Mouse (Mus musculus) kidney, postnatal 36 days (tissue): Measurements from ENCODE around the gene Nek3.
A peak's percentile ranks its signal among the peaks of the same experiment; 100 is the strongest.

Experiments
- DNase-seq, 2 experiments: peaks; one replicate each; pipeline ENCODE4 v3.0.0; 2021 to 2022; ENCODE audit warnings: mixed read lengths in 2 of 2

The Nek3 gene

DNA sequence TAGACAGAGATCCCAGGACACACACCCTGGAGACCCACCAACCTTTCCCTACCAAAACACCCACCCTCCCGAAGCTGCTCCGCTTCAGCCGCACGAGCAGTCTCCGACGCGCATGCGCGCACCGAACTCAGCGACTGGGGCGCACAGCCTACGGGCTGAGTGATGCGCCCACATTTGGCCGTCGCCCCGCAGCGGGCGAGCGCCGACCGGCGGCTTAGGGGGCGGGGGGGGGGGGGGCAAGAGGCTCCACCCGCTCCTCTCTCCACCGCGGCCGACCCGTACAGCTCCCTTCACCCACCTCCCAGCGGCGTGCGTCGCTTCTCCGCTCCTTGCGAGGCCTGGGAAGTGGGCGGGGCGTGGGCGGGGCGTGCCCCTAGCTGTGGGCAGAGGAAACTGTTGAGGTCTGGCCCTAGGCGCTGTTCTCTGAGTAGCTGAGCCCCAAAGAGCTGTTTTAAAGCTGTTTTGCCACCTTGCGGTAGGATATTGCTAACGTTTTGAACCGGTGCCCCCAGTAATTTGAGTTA lies at the start of gene Nek3:
Gene Nek3, minus strand, starts transcription at position 356 of the 524 bp plus-strand sequence.
- DNase-seq: peak; percentile 84 to 91

DNA sequence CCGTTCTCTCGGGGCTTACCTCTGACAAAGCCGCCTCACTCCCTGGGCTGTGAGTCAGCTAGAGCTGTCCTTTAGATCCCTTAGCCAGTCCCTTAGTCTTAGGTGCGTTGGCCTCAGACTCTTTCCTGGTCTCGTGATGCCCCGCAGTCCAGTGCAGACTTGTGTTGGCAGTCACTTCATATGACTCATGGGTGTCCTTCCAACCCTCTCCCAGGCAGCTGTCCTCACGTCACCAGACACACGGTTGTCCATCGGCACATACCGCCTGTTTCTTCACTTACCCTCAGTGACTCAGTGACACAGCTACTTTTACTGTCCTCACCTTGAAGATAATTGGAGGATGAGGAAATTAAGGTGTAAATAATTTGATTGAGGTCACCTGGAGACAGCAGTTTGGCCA lies 48.6 kb upstream of the Nek3 start:
- DNase-seq: no peak

DNA sequence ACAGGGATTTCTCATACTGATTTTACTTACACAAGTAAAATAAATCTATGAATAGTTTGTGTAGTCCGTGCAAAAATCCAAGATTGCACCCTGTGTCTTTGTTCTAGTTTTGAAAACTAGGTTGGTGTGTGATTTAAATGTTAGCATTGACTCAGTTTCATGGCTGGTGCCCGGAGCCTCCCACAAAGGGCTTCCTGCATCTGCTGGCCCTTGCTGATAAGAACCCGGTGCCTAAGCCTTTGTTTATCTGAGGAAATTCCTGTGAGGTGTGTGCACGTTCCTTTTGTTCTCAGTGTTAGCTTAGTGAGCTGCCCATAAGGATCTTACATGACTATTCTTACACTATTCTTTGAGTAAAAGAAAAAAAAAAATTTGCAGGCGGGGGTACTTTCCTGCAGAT lies 42.8 kb upstream of the Nek3 start:
- DNase-seq: peak; percentile 21 to 28

DNA sequence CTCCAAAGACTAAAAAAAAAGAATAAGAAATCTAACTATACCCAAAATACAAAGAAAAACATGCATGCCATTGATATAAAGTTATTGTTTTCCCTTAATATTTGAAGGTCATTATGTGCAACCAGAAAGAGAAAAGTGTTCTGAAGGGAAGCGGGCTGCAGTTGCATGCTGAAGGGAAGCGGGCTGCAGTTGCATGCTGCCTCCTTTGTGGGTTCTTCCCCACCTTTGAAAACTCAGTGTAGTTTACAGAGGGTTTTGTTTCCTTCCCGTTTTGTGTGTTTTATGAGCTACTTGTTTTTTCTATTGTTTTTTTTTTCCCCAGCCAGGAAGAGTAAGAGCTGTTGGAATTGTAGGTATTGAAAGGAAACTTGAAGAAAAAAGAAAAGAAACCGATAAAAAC lies 41.3 kb upstream of the Nek3 start:
- DNase-seq: no peak

DNA sequence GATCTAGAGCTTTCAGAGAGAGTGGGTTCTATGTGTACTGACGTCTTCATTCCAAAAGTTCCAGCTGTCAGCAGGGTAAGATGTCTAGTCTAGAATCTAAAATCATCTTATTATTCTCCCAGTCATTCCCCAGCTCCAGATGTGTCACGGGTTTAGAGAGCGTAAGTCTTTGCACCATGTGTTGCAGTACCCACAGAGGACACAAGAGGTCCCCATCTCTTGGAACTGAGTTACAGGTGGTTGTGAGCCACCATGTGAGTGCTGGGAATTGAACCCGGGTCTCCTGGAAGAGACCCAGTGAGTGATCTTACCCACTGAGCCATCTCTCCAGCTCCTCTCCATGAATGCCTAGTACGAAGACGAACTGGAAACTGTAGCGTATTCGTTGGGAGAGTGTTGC lies 33.2 kb upstream of the Nek3 start:
- no peak for DNase-seq

DNA sequence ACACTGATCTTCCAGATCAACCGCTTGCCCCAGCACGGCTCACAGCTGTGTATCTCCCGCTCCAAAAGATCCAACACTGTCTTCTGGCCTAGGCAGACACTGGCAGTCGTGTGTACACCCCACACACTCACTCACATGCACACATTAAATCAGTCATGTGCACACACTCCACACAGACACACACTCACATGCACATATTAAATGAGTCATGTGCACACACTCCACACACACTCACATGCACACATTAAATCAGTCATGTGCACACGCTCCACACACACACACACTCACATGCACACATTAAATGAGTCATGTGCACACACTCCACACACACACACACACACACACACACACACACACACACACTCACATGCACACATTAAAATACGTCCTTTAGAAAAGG lies 31.7 kb upstream of the Nek3 start:
- DNase-seq: no peak

DNA sequence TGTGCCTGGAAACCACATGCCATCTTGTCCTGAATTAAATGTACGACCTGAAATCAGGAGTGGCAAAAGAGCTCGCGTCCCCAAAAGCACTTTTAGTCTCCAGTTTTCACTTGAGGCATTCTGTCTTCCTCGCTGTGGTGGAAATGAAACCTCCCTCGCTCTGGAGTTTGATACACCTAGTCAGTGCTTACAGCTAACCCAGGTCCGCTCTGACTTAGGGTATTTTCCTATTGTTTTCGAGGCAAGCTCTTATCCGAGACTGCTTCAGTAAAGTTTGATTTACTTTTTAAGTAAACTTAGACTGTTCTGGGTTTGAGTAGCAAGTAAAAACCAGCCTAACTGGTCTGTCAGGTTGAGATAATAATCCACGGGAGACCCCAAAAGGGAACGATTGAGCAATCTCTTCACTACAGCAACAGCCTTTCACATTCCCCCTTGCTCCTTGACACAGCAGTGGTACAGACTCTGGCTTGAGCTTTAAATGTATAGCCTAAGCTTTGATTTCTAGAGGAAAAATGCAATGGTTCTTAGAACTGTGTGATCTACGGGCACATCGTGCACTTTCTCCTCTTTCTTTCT lies 27.3 kb upstream of the Nek3 start:
- peak in 1 of 2 experiments; percentile 36 for DNase-seq

DNA sequence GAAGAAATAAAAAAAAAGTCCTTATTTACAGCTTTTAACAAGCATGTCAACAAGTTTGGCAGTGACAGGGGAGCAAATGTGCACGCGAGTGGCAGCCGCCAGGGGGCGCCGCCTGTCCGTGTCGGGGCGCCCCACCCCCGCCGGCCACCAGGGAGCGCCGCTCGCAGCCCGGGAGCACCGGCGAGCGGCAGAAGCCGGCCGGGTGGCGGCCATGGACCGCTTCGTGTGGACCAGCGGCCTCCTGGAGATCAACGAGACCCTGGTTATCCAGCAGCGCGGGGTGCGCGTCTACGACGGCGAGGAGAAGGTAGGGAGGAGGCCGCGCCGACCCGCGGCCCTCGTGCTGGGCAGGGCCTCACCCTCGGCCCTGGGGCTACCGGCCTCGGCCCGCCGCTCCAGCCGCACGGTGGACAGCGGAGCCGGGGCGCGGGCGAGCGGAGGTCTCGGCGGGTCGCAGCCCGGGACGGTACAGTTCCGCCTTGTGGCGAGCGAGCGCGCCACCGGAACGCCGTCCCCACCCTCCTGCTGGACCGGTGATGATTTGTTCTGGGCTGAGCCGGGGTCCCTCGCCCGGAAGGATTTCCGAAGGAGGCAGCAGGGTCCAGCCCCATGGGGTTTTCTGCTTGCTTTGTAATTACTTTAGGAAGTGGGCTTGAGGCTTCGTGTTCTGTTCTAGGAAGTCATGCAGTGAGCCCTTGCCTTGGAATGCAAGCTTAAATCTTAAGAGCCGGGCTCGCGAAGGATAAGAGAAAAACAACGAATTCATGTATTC lies 26.6 kb upstream of the Nek3 start, which contains the start of gene Vps36:
Gene Vps36, plus strand, starts transcription at position 150 of the 772 bp plus-strand sequence.
- peak; percentile 84 to 94 for DNase-seq

DNA sequence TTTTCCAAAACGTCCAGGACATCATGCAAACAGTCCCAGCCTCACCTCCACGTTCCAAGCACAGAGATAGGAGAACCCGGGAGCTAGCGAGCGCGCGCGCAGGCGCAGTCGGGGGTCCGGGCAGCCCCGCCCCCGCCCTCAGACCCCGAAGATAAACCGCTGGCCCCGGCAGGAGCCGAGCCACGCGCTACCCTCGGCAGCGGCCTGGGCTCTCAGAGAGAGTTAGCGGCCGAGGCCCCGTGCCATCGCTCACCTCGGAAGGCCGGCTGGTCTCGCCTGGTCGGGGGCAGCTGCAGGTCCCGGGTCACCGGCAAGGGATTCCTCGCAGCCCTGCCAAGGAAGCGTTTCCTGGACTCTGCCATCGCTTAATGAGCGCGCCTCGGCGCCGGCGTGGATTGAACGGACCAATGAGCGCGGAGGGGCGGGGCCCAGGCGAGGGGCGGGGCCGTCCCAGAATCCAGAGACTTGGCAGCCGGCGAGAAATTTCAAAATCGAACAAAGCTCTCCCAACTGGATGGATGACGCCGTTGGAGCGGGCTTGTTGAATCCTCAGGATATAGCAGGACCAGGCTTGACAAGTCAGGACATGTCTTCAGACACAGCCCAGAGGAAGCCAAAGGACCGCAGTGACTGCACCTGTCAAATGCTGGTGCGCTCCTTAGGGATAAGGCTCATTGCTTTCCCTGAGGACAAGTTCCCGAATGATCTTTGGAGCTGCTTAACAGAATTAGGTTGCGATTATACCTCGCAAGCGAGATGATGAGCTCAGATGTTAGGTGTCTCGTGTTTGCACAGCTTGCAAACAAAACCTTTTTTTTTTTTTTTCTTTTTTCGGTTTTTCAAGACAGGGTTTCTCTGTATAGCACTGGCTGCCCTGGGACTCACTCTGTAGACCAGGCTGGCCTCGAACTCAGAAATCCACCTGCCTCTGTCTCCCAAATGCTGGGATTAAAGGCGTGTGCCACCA lies 19.5 kb upstream of the Nek3 start, which contains the start of gene Ckap2:
Gene Ckap2, minus strand, starts transcription at position 389 of the 967 bp plus-strand sequence.
- peak; percentile 94 to 97 for DNase-seq

DNA sequence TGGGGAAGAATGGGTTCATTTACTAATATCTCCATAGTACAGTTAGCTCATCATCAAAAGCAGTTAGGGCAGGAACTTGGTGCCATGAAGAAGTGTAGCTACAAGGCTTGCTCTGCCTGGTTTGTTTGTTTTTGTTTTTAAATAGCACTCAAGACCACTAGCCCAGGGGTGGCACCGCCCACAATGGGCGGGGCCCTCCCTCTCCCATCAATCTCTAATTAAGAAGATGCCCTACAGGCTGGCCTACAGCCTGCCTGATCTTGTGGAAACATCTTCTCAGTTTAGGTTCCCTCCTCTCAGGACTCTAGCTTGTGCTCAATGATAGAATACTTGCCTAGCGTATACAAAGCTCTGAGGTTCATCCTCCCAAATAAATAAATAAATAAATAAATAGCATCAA lies 18.6 kb upstream of the Nek3 start:
- peak in 1 of 2 experiments; percentile 18 for DNase-seq

DNA sequence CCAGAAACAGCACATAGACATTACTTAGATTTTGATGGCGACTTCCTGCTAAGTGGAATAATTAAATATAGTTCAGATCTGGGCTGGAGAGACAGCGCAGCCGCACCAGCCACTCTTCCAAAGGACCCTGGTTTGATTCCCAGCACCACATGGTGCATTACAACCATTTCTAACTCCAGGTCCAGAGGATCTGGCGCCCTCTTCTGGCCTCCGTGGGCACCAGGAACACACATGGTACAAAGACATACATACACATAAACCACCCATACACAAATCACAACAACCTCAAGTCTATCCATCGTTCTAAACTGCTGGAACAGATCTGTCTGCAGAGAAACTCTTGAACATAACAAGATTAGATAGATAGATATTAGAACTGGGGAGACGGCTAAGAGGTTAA lies 9.7 kb upstream of the Nek3 start:
- DNase-seq: no peak

DNA sequence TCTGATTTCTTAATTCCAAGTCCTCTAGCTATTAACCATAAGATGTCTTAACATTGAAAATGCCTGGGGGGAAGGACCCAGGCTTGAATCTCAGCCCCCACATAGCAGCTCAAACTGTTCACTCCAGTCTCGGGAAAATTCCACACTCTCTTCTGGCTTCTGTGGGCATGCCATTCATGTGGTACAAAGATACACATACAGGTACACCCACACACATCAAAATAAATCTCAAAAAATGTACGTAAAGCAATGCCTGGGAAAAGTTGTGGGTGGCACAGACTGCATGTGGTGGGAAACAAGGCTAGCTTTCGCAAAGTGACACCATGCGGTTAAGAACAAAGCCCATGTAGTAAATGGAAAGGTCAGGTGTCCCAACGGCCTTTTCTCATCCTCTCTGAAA lies 2.9 kb upstream of the Nek3 start:
- no peak for DNase-seq

DNA sequence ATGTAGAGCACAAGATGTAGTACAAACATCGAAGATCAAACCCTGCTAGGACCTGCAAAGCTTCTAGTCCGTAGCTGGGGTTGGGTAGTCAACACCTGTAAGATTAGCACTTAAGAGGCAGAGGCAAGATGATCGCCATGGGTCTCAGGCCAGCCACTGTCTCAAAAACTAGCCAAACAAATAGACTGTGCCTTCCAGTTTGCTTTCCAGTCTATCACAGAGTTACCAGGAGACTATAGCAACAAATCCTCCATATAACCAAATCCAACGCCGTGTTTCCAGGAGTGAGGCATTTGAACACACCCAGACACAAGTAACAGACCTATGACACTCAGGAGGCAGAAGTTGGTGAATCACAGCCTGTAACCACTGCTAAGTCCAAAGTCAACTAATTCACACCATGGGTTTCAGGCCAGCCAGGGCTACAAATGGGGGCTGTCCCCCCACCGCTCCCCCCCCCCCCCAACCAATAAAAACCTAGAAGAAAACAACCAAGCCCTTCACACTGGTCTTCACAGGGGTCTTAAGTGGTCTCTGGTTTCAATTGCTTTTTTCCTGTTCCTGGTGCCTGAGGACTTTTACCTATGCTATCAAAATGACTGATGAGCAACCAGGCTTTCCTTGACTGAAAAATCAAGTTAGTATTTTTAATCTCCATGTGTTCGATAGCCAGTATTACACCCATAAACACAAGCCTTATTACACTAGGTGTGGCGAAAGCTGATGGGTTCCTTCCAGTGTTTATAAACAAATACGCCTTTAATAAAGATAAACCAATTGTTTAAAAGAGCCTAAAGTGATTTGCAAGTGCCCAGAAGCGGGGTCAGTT lies 770 bp downstream of the Nek3 start:
- DNase-seq: peak in 1 of 2 experiments; percentile 5

DNA sequence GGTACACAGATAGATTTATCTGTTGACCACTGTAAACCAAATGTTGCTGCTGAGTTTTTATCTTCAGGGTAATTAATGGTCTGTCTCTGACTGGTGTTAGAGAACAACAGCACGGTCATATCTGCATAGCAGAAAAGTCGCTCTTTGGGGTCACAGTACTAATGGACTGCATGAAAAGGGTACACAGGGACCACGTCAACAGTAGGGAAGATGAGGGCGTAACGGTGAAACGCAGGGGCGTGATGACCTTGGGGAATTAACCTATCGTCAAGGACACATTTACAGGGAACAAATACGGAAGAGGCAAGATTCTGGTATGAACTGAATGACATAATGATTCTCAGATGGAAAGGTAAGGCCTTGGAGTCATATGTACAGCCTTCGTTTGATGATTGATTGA lies 1.8 kb downstream of the Nek3 start:
- DNase-seq: no peak

DNA sequence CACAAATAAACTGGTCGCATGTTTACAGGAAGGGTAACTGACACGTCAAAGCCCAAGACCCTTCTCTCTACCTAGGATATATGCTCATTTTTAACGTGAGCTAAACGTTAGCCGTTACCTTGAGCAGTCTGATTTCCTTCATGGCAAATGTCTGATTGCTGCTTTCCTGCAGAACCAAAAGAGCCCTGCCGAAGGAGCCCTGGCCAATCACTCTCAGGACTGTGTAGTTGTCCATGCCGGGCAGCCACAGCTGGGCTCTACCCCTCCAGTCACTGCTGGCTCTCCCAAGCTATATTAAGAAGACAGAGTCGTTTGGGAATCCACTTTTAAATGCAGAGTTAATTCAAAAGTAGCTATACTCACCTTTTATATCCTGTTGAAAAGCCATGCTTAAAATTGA lies 4.0 kb downstream of the Nek3 start:
- DNase-seq: no peak

DNA sequence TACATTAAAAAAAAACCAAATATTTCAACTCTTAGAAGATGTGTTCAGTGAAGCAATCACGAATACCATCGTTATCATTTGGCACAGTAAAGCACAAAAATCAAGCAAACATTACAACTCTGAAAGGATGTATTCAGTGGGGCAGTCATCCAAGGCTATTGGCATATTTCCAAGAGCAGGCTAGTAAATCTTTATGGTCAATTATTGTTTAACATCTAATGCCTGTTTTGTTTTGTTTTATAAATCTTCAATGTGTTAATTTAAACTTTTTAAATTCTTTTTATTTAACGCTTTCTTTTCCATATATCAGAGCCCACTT lies 15.9 kb downstream of the Nek3 start:
- DNase-seq: peak; percentile 18 to 37

DNA sequence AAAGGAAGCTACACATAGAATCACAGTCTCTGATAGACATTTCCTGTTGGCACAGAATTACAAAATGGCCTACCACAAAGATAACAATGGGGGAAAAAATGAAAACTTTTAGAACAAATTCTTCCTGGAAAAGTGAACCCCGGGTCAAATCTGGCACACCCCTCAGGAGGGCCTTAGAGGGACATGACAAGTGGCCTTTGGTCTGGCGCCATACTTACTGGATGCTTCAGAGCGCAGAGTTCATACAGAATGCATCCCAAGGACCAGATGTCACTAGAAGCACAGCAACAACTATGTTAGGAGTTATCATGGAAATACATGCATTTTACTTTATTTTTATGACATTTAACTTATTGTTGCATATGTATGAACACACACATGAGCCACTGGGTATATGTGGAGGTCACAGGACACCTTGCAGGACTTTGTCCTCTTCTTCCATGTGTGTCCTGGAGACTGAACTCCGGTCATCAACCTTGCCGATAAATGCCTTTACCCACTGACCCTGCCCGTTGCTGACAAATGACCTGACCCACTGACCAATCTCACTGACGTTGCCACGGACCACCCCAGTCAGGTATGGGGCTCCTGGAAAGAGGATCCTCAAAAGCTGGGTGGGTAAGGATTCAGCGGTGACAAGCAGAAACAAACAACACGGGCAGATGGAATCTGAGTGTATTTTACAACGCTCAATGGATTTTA lies 16.4 kb downstream of the Nek3 start:
- DNase-seq: no peak

DNA sequence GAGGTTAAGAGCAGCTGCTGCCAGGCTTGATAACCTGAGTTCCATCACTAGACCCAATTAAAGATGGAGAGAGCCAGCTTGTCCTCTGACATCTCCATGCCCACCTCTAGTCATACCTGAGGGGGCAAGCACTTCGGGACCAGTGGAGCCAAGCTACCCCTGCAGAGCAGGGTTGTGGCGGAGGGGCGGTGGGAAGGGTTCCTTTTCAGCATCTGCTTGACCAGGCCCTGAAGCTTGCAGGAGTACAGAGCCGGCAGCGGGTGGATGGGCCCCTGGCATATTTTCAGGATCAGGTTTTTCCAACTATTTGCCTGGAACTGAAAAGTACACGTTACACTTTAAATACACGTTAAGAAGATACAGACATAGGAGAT lies 17.9 kb downstream of the Nek3 start:
- DNase-seq: no peak

DNA sequence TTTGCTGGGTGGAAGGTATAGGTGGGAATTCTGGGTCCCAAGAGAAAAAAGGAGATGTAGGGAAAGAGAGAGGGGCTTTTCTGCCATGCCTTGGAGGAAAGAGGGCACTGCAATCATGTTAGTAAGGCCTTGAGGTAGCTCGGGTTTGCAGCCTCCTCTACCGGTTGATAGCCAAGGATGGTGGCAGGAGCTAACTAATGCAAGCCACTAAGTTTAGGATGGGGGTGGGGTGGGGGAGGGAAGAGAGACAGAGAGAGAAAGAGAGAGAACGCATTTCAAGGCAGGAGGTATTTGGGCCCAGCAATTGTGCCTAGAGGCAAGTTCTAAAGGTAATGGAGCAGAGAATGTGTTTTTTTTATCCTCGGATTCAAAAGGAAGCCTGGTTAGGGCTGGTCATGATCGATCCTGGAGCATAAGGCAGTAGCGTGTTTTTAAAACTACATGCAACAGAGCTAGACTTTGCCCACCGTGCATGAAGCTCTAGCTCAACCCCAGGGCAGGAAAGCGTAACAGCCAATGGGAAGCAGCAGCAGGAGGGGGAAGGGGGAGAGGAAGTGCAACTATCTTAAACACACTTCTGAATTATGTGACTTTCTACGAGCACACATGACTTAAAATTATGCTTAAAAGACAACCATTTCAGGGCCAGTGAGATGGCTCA lies 18.4 kb downstream of the Nek3 start:
- no peak for DNase-seq

DNA sequence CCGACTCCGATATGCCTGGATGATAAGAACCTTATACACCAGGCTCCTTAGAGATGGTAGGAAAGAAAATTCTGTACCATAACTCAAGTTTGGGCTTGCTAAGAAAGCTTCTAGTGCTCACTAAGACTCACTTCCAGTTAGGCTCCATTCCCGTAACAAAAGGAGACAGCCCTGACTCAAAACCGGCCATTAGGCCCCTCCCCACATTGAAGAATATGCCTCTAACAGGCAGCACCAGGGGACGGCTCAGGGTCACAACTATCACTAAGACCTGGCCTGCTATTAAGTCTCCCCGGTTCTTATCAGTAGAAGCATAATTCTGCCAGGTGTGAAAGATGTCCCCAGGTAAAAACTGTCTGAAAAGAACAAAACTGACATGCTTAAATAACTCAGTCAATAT lies 20.4 kb downstream of the Nek3 start:
- no peak for DNase-seq
